Mouse (Mus musculus) thymus, adult 2 months (tissue): Measurements from ENCODE around the gene Sncg. TPM values are rescaled to one million over a fixed set of nuclear protein-coding genes. Genes with fewer than 3 reads are reported as not detected.

Source experiments
- DNase-seq: peaks from one replicate; pipeline ENCODE4 v3.0.0; 2021
- H3K27ac ChIP-seq: fragments of 200-500 bp; 2 replicates; pipeline ENCODE4 v1.5.1; 2012; ENCODE audit warnings: low read length, control low read depth; ENCODE audit not compliant: control insufficient read depth, insufficient read depth
- H3K27me3 ChIP-seq: fragments of 200-500 bp; 2 replicates; pipeline ENCODE4 v1.6.1; 2012; ENCODE audit warnings: mild to moderate bottlenecking, low read length, moderate library complexity, mixed read lengths; ENCODE audit not compliant: control insufficient read depth, insufficient read depth
- H3K36me3 ChIP-seq: fragments of 200-500 bp; 2 replicates; pipeline ENCODE4 v1.6.1; 2012; ENCODE audit warnings: mild to moderate bottlenecking, low read length, moderate library complexity; ENCODE audit not compliant: control insufficient read depth, insufficient read depth
- H3K4me1 ChIP-seq: fragments of 200-500 bp; replicated peaks from 2 replicates; pipeline ENCODE4 v1.6.1; 2012; ENCODE audit warnings: low read length; ENCODE audit not compliant: control insufficient read depth, insufficient read depth
- H3K4me3 ChIP-seq: fragments of 200-500 bp; 2 replicates; pipeline ENCODE4 v1.5.1; 2012; ENCODE audit warnings: mild to moderate bottlenecking, low read length, control low read depth, moderate library complexity; ENCODE audit not compliant: control insufficient read depth, insufficient read depth
- CTCF ChIP-seq: fragments of 200-500 bp; IDR thresholded peaks from 2 replicates; pipeline ENCODE4 v1.5.1; 2012; ENCODE audit warnings: mild to moderate bottlenecking, control low read depth, low read length, moderate library complexity, borderline replicate concordance; ENCODE audit not compliant: control insufficient read depth, poor library complexity, insufficient read depth; ENCODE audit errors: extremely low read depth
- POLR2A ChIP-seq: fragments of 200-500 bp; IDR thresholded peaks from 2 replicates; pipeline ENCODE4 v1.6.1; 2012; ENCODE audit warnings: mild to moderate bottlenecking, low read length, control low read depth, moderate library complexity; ENCODE audit not compliant: control insufficient read depth, poor library complexity, insufficient read depth; ENCODE audit errors: extremely low read depth
- WGBS: fragments of 180-500 bp; shearing (Covaris S2); methylation state at CpG from one replicate; pipeline ENCODE4 v1.1.7; 2018; 5-methylcytosine and 5-hydroxymethylcytosine counted together
- polyA plus RNA-seq: library from polyadenylated mRNA; depleted of rRNA; stranded (reverse); fragments of >200 nt; gene quantifications from 2 replicates; pipeline ENCODE4 v1.2.3, GENCODE M21; 2012

The Sncg gene
- polyA plus RNA-seq, 1 experiment, result 10.2 TPM

GRCm38 (mm10) chr14:34354456-34354855 is 20.1 kb downstream of the Sncg start:
- no peak overlapping the region for H3K27ac ChIP-seq
- DNase-seq, result no peak
- no peaks in the 10 kb centered on the region for H3K4me1 ChIP-seq
- TF ChIP-seq POLR2A (no peak), CTCF (no peak)
- H3K4me3 ChIP-seq, result no peak overlapping the region
- H3K36me3 ChIP-seq, result no peaks in the 10 kb centered on the region
- no peaks in the 10 kb centered on the region for H3K27me3 ChIP-seq
- 87% methylated on average over 4 of the region's 4 CpGs for WGBS

- TF ChIP-seq CTCF (no peak), POLR2A (no peak)
- H3K36me3 ChIP-seq, result no peaks in the 10 kb centered on the region
- no peak overlapping the region for H3K4me3 ChIP-seq
- no peak overlapping the region for H3K27ac ChIP-seq
- DNase-seq, result no peak
- no peaks in the 10 kb centered on the region for H3K4me1 ChIP-seq
- no peaks in the 10 kb centered on the region for H3K27me3 ChIP-seq
- WGBS, result 92% methylated on average over 3 of the region's 3 CpGs
These were observed 21.3 kb downstream of the Sncg start for GRCm38 (mm10) chr14:34353326-34353725.

DNA sequence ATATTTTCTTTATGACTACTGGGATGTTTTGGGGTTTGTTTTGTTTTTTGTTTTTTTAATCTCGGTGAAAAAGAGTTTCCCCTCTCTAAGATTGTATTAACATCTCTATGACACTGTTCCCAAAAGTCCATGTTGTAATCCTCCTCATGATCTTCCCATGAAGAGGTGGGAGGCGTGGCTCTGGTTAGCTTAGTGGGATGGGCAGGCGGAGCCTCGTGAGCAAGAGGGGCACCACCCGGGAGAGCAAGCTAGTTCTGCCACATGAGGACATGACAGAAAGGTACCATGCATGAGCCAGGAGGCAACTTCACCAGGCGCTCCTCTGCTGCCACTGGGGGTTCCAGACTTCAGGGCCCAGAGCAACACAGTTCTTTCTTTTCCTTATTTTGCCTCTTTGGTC is 22.1 kb downstream of the Sncg start:
- WGBS, result 74% methylated on average over 6 of the region's 6 CpGs
- Histone ChIP-seq H3K27ac (no peak overlapping the region), H3K4me1 (no peaks in the 10 kb centered on the region), H3K27me3 (no peaks in the 10 kb centered on the region), H3K4me3 (no peak overlapping the region), H3K36me3 (no peaks in the 10 kb centered on the region)
- TF ChIP-seq POLR2A (no peak), CTCF (no peak)
- no peak for DNase-seq

GRCm38 (mm10) chr14:34351660-34352059 is 22.9 kb downstream of the Sncg start:
- no peaks in the 10 kb centered on the region for H3K27me3 ChIP-seq
- H3K4me3 ChIP-seq, result no peak overlapping the region
- DNase-seq, result no peak
- no peaks in the 10 kb centered on the region for H3K4me1 ChIP-seq
- H3K36me3 ChIP-seq, result no peaks in the 10 kb centered on the region
- WGBS, result 90% methylated on average over 3 of the region's 3 CpGs
- no peak for TF ChIP-seq POLR2A
- H3K27ac ChIP-seq, result no peak overlapping the region

DNA sequence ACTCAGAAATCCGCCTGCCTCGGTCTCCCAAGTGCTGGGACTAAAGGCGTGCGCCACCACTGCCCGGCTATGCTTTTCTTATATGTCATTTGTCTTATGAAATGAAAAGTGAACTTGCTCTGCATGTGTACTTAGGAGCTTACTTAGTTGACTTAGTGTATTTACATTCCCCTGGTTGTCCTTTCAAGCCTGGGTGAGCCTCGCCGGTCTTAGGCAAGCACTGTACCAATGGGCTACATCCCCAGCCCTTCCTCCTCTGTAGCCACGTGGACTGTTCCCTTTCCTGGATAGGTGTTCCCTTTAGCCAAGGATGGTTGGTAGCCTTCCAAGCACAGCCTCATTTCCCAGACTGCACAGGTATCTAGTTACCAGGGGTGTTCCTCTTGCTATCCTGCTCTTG is 25.6 kb downstream of the Sncg start:
- DNase-seq, result no peak
- TF ChIP-seq POLR2A (no peak), CTCF (no peak)
- H3K4me3 ChIP-seq, result no peak overlapping the region
- WGBS, result 93% methylated on average over 8 of the region's 8 CpGs
- peaks cover 4% of the 10 kb centered on the region; the same call in 1 of the 2 replicates for H3K36me3 ChIP-seq
- H3K4me1 ChIP-seq, result no peaks in the 10 kb centered on the region
- no peaks in the 10 kb centered on the region for H3K27me3 ChIP-seq
- H3K27ac ChIP-seq, result no peak overlapping the region

DNA sequence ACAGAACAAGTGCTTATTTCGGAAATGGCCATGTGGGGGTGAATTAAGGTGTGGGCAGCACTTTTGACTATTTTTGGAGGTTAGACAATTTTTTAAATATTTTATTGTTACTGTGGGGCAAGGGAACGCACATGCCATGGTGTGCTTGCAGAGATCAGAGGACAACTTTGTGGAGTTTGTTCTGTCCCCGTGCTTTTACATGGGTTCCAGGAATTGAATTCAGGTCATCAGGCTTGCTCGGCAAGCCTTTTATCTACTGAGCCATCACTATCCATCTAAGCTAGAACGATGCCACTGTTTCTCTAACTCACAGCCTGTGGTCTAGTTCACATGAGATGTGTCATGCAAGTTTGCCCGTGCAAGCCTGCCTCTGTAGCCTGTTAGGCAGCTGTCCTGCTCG is 26.3 kb downstream of the Sncg start:
- H3K4me3 ChIP-seq, result no peak overlapping the region
- no peak for TF ChIP-seq CTCF
- no peak for TF ChIP-seq POLR2A

DNA sequence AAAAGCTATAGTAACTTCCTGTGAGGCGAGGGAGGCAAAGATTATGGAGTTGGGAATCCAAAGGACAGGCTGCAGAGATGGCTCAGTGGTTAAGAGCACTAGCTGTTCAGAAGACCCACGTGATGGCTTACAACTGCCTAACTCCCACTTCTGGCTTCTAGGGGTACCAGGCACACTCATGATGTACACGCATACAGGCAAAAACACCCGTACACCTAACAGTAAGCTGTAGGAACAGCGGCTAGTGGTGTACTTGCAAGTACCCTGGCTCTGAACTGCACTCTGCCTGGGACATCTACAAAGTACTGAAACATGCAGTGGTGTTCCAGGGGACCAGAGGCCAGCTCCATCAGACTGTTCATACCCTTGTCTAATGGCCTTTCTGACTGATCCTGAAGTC is 27.5 kb downstream of the Sncg start:
- H3K27me3 ChIP-seq, result no peaks in the 10 kb centered on the region
- WGBS, result 94% methylated on average over 5 of the region's 5 CpGs
- no peak overlapping the region for H3K4me3 ChIP-seq
- TF ChIP-seq CTCF (no peak), POLR2A (no peak)
- H3K36me3 ChIP-seq, result peaks cover 18% of the 10 kb centered on the region
- no peak for DNase-seq
- H3K4me1 ChIP-seq, result no peaks in the 10 kb centered on the region
- H3K27ac ChIP-seq, result no peak overlapping the region

More for the DNA sequence above, 26.3 kb downstream of the Sncg start:
- Histone ChIP-seq H3K27ac (no peak overlapping the region), H3K27me3 (no peaks in the 10 kb centered on the region), H3K4me1 (no peaks in the 10 kb centered on the region), H3K36me3 (peaks cover 8% of the 10 kb centered on the region)
- DNase-seq, result no peak
- 91% methylated on average over 7 of the region's 7 CpGs for WGBS
